Mouse (Mus musculus) testis, adult 2 months (tissue): ENCODE data around the gene Spink4.

Experiments used
- CTCF ChIP-seq: fragments of 200-500 bp; IDR thresholded peaks from 2 replicates; pipeline ENCODE4 v1.5.1; 2012; ENCODE audit warnings: low read depth, mild to moderate bottlenecking, inconsistent platforms, low read length, moderate library complexity; ENCODE audit not compliant: control insufficient read depth, insufficient read depth, insufficient replicate concordance
- POLR2A ChIP-seq: fragments of 200-500 bp; IDR thresholded peaks from 2 replicates; pipeline ENCODE4 v1.6.1; 2012; ENCODE audit warnings: low read depth, mild to moderate bottlenecking, inconsistent platforms, low read length, moderate library complexity; ENCODE audit not compliant: control insufficient read depth

GRCm38 (mm10) chr4:40969781-40970591 lies 50.1 kb downstream of the Spink4 start:
- TF ChIP-seq POLR2A (no peak), CTCF (no peak)
